Mouse (Mus musculus) heart, postnatal 0 days (tissue): ENCODE measurements around the gene Timm50. TPM values are rescaled to one million over a fixed set of nuclear protein-coding genes. Genes with fewer than 3 reads are reported as not detected.

Experiments
- ATAC-seq: fragments of 200-750 bp; cut with Nextera tagmentation; 2 replicates; pipeline ENCODE4 v1.8.0; 2017; ENCODE audit warnings: low read depth, moderate number of reproducible peaks, moderate library complexity; ENCODE audit not compliant: insufficient read depth
- DNase-seq: peaks from one replicate; pipeline ENCODE4 v3.0.0-alpha.2; 2016; ENCODE audit warnings: low spot score
- H3K27ac ChIP-seq: fragments of 300-500 bp; sonication (generic); 2 replicates; pipeline ENCODE4 v1.5.1; 2014; ENCODE audit warnings: low read depth, mild to moderate bottlenecking
- H3K27me3 ChIP-seq: fragments of 300-500 bp; sonication (generic); 2 replicates; pipeline ENCODE4 v1.6.1; 2014; ENCODE audit warnings: low read length, mixed read lengths; ENCODE audit not compliant: control insufficient read depth, insufficient read depth
- H3K36me3 ChIP-seq: fragments of 300-500 bp; sonication (generic); replicated peaks from 2 replicates; pipeline ENCODE4 v1.6.1; 2014; ENCODE audit warnings: low read length, mixed read lengths; ENCODE audit not compliant: control insufficient read depth, insufficient read depth
- H3K4me1 ChIP-seq: fragments of 300-500 bp; sonication (generic); 2 replicates; pipeline ENCODE4 v1.6.1; 2014; ENCODE audit warnings: antibody characterized with exemption; ENCODE audit not compliant: control insufficient read depth, insufficient read depth
- H3K4me2 ChIP-seq: fragments of 300-500 bp; sonication (generic); 2 replicates; pipeline ENCODE4 v1.6.1; 2014; ENCODE audit warnings: low read depth, mild to moderate bottlenecking, low read length, moderate library complexity
- H3K4me3 ChIP-seq: fragments of 300-500 bp; sonication (generic); 2 replicates; pipeline ENCODE4 v1.5.1; 2014; ENCODE audit warnings: low read depth, low read length
- H3K9ac ChIP-seq: fragments of 300-500 bp; sonication (generic); replicated peaks from 2 replicates; pipeline ENCODE4 v1.6.1; 2014; ENCODE audit warnings: low read depth, low read length, mixed read lengths
- H3K9me3 ChIP-seq: fragments of 300-500 bp; sonication (generic); replicated peaks from 2 replicates; pipeline ENCODE4 v1.6.1; 2016; ENCODE audit warnings: low read length; ENCODE audit not compliant: control insufficient read depth
- CTCF ChIP-seq: IDR thresholded peaks from 2 replicates; pipeline ENCODE4 v1.5.1; 2016; ENCODE audit warnings: antibody characterized with exemption, control low read depth, low read depth
- EP300 ChIP-seq: IDR thresholded peaks from 2 replicates; pipeline ENCODE4 v1.6.1; 2016; ENCODE audit warnings: antibody characterized with exemption, low read depth
- WGBS: fragments of 180-500 bp; shearing (Covaris S2); extraction: QIAGEN DNeasy Blood & Tissue Kit; methylation state at CpG from one replicate; pipeline ENCODE4 v1.1.7; 2014; 5-methylcytosine and 5-hydroxymethylcytosine counted together
- polyA plus RNA-seq: library from polyadenylated mRNA; unstranded; fragments of >200 nt; fragmentation: Nextera tagmentation; extraction: Ambion mirVana; gene quantifications from 2 replicates; pipeline ENCODE4 v1.2.1, GENCODE M21; 2015
- total RNA-seq: library from RNA; depleted of rRNA; stranded (reverse); fragments of >200 nt; gene quantifications from 2 replicates; pipeline ENCODE4 v1.2.3, GENCODE M21; 2014; ENCODE audit warnings: low replicate concordance

Gene Timm50
- total and polyA plus RNA-seq, 2 experiments from 2014 or later = 60.6 to 90.1 TPM

GRCm38 (mm10) chr7:28339213-28339917 lies 27.5 kb upstream of the Timm50 start:
- H3K9me3 ChIP-seq = no peaks in the 10 kb centered on the region
- H3K9ac ChIP-seq = peak overlapping the region; percentile 83
- ATAC-seq (0 out of 2 replicates have a peak, but pooled peaks have one; percentile 3), DNase-seq (peak; percentile 49)
- H3K27me3 ChIP-seq = no peaks in the 10 kb centered on the region
- no peaks in the 10 kb centered on the region for H3K36me3 ChIP-seq
- 72% methylated on average over 19 of the region's 19 CpGs for WGBS
- peaks cover 5% of the 10 kb centered on the region for H3K4me1 ChIP-seq
- H3K4me2 ChIP-seq = peak overlapping the region; percentile 84
- peak overlapping the region; percentile 69 for H3K4me3 ChIP-seq
- H3K27ac ChIP-seq = peak overlapping the region; percentile 97
- TF ChIP-seq EP300 = no peak
- peak; percentile 26; the same call in 1 of the 2 replicates for TF ChIP-seq CTCF

- ATAC-seq (peak; percentile 98), DNase-seq (peak; percentile 98)
- peak; percentile 98 for TF ChIP-seq EP300
- TF ChIP-seq CTCF = no peak
- under 1% methylated on average over 69 of the region's 77 CpGs for WGBS
- H3K36me3 ChIP-seq = no peaks in the 10 kb centered on the region
- H3K4me1 ChIP-seq = peaks cover 5% of the 10 kb centered on the region
- H3K4me2 ChIP-seq = peak within 1 kb of the TSS; percentile 84
- peak within 1 kb of the TSS; percentile 83 for H3K9ac ChIP-seq
- H3K27me3 ChIP-seq = no peaks in the 10 kb centered on the region
- no peaks in the 10 kb centered on the region for H3K9me3 ChIP-seq
- peak within 1 kb of the TSS; percentile 69 for H3K4me3 ChIP-seq
- peak within 1 kb of the TSS; percentile 97 for H3K27ac ChIP-seq
Observed at GRCm38 (mm10) chr7:28338108-28338998, 26.5 kb upstream of the Timm50 start, which contains the start of gene Supt5. Supt5 (minus strand) TSS chr7:28338746.

GRCm38 (mm10) chr7:28335471-28335870 lies 23.6 kb upstream of the Timm50 start:
- no peak for TF ChIP-seq CTCF
- TF ChIP-seq EP300 = no peak
- no peaks in the 10 kb centered on the region for H3K9me3 ChIP-seq
- peaks cover 5% of the 10 kb centered on the region for H3K4me1 ChIP-seq
- H3K36me3 ChIP-seq = peaks cover 16% of the 10 kb centered on the region
- H3K4me3 ChIP-seq = no peak overlapping the region
- no peak overlapping the region for H3K4me2 ChIP-seq
- H3K27ac ChIP-seq = no peak overlapping the region
- ATAC-seq (no peak), DNase-seq (no peak)
- 84% methylated on average over 2 of the region's 2 CpGs for WGBS
- no peak overlapping the region for H3K9ac ChIP-seq
- H3K27me3 ChIP-seq = no peaks in the 10 kb centered on the region

- Histone ChIP-seq H3K4me3 (no peak overlapping the region), H3K4me1 (peaks cover 5% of the 10 kb centered on the region), H3K27me3 (no peaks in the 10 kb centered on the region), H3K9me3 (no peaks in the 10 kb centered on the region), H3K9ac (no peak overlapping the region), H3K4me2 (no peak overlapping the region), H3K36me3 (peaks cover 26% of the 10 kb centered on the region), H3K27ac (no peak overlapping the region)
- TF ChIP-seq EP300 (no peak), CTCF (no peak)
- WGBS = 83% methylated on average over 4 of the region's 4 CpGs
- ATAC-seq (no peak), DNase-seq (no peak)
Observed at GRCm38 (mm10) chr7:28334534-28334933, 22.7 kb upstream of the Timm50 start.

- Histone ChIP-seq H3K27ac (no peak overlapping the region), H3K9me3 (no peaks in the 10 kb centered on the region), H3K36me3 (peaks cover 88% of the 10 kb centered on the region), H3K27me3 (no peaks in the 10 kb centered on the region), H3K4me1 (no peaks in the 10 kb centered on the region), H3K4me2 (no peak overlapping the region), H3K9ac (no peak overlapping the region), H3K4me3 (no peak overlapping the region)
- TF ChIP-seq CTCF (no peak), EP300 (no peak)
- no peak for DNase-seq
- no peak for ATAC-seq
- 98% methylated on average over 2 of the region's 2 CpGs for WGBS
Observed at GRCm38 (mm10) chr7:28328260-28328659, 16.4 kb upstream of the Timm50 start.
